Mouse (Mus musculus) forebrain, embryonic 16.5 days (tissue): ENCODE measurements around the gene Noc2l. TPM values are rescaled to one million over a fixed set of nuclear protein-coding genes. Genes with fewer than 3 reads are reported as not detected.

Experiments
- ATAC-seq: fragments of 200-750 bp; cut with Nextera tagmentation; 2 replicates; pipeline ENCODE4 v1.8.0; 2017; ENCODE audit warnings: mild to moderate bottlenecking, moderate library complexity
- H3K27ac ChIP-seq: fragments of 300-500 bp; sonication (generic); 2 replicates; pipeline ENCODE4 v1.5.1; 2014; ENCODE audit warnings: low read length, control low read depth
- H3K27me3 ChIP-seq: fragments of 300-500 bp; sonication (generic); replicated peaks from 2 replicates; pipeline ENCODE4 v1.6.1; 2014; ENCODE audit warnings: low read length; ENCODE audit not compliant: control insufficient read depth, insufficient read depth
- H3K36me3 ChIP-seq: fragments of 300-500 bp; sonication (generic); 2 replicates; pipeline ENCODE4 v1.6.1; 2014; ENCODE audit not compliant: control insufficient read depth, insufficient read depth
- H3K4me1 ChIP-seq: fragments of 300-500 bp; sonication (generic); replicated peaks from 2 replicates; pipeline ENCODE4 v1.6.1; 2014; ENCODE audit warnings: low read length; ENCODE audit not compliant: control insufficient read depth, insufficient read depth
- H3K4me2 ChIP-seq: fragments of 300-500 bp; sonication (generic); 2 replicates; pipeline ENCODE4 v1.6.1; 2014; ENCODE audit warnings: mild to moderate bottlenecking, low read length, control low read depth
- H3K4me3 ChIP-seq: fragments of 300-500 bp; sonication (generic); replicated peaks from 2 replicates; pipeline ENCODE4 v1.5.1; 2014; ENCODE audit warnings: mild to moderate bottlenecking, low read length, control low read depth
- H3K9ac ChIP-seq: fragments of 300-500 bp; sonication (generic); replicated peaks from 2 replicates; pipeline ENCODE4 v1.6.1; 2014; ENCODE audit warnings: low read depth, low read length, control low read depth
- H3K9me3 ChIP-seq: fragments of 300-500 bp; sonication (generic); 2 replicates; pipeline ENCODE4 v1.6.1; 2016; ENCODE audit warnings: low read length; ENCODE audit not compliant: control insufficient read depth
- WGBS: fragments of 180-500 bp; shearing (Covaris S2); extraction: QIAGEN DNeasy Blood & Tissue Kit; methylation state at CpG from one replicate; pipeline ENCODE4 v1.1.7; 2014; 5-methylcytosine and 5-hydroxymethylcytosine counted together
- polyA plus RNA-seq: library from polyadenylated mRNA; unstranded; fragments of >200 nt; fragmentation: Nextera tagmentation; extraction: Ambion mirVana; gene quantifications from 2 replicates; pipeline ENCODE4 v1.2.1, GENCODE M21; 2015

Noc2l gene
- polyA plus RNA-seq, 1 experiment from 2014 or later, result 61.4 TPM

DNA sequence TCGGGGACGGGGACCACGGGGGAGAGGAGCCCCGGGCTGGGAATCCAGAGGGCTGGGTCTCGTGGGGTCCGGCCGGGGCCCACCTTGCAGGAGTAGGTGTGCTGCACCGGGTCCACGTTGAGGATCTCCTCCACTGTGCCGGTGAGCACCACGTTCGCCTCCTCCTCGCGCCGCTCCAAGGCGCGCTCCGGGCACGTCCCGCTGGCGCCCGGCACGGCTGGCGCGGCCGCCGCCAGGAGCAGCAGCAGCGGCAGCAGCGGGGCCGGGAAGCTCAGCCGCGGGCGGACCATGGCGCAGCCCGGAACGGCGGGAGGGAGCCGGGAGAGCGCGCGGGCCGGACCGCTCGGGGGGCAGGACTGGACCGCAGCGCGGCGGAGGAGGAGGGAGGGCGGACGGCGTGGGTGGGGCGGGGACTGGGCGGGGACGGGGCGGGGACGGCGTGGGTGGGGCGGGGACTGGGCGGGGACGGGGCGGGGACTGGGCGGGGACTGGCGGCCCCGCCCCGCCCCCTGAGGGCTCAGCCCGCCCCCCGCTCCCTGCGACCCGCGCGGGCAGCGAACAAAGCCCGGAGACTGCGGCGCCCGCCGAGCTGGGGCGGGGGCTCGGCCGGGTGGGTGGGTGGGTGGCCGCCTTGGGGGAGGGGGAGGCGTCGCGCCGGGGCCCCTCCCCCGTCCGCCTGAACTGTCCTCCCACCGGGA, 38.5 kb upstream of the Noc2l start, which contains the start of gene Agrn:
TSS of gene Agrn (minus strand) at position 358 of the 698 bp plus-strand sequence.
- peak within 1 kb of the TSS; percentile 96 for H3K27ac ChIP-seq
- ATAC-seq, result peak; percentile 74
- H3K4me3 ChIP-seq, result peak within 1 kb of the TSS; percentile 87
- peaks cover 36% of the 10 kb centered on the region for H3K4me1 ChIP-seq
- peak within 1 kb of the TSS; percentile 85 for H3K4me2 ChIP-seq
- H3K9me3 ChIP-seq, result no peaks in the 10 kb centered on the region
- H3K27me3 ChIP-seq, result no peaks in the 10 kb centered on the region
- H3K36me3 ChIP-seq, result no peaks in the 10 kb centered on the region
- H3K9ac ChIP-seq, result peak within 1 kb of the TSS; percentile 88
- WGBS, result under 1% methylated on average over 17 of the region's 88 CpGs

DNA sequence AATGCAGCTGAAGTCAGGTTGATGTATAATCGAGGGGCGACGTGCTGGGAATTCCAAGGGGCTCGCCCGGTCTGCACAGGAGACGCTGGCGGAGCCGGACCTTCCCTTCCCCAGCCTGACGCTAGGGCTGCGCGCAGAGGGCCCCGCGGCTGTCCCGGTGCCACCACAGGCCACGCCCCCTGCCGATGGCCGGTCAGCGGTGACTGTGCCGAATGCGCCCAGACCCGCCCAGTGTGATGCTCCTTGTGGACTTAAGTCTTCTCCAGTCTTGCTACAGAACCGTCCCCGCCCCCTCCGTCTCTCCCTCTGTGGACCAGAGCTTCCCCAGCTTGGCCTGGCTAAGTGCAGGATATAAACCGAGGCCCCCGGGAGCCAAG, 38.0 kb upstream of the Noc2l start:
- H3K4me1 ChIP-seq, result peaks cover 37% of the 10 kb centered on the region
- ATAC-seq, result peak; percentile 89
- WGBS, result under 1% methylated on average over 26 of the region's 26 CpGs

DNA sequence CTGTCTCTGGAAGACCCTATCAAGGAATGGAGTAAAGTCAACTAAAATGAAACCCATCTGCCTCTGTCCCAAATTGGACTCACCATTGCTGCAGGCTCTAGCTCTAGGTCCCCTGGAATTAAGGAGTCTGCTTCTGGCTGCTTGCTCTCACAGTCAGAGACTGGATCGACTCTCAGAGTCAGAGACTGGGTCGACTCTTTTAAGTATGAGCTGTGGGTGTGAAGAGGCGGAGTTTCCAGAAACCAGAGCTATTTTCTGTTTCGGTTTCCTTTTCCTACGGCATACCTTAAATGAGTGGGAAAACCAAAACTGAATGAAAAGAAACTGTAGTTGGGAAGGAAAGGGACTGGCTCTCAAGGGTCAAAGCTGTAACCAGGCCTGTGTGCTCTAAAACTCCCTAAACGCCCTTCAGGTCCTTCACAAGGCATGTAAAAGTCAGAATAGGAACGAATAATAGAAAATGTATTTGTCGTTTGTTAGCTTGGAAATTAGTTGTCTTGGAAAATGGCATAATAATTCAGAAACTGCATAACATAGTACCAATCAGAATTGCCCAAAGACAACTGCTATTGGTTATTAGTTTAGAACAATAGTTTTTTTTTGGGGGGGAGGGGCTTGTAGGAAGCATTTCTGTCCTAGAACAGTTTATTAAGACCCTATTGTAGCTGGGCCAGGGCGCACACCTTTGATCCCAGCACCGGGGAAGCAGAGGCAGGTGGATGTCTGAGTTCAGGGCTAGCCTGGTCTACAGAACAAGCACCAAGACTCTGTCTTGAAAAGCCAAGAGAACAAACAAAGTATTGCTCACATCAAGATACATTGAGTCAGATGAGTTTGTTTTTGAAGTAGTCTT, 35.0 kb upstream of the Noc2l start, which contains the start of gene Isg15:
TSS of gene Isg15 (minus strand) at position 196 of the 853 bp plus-strand sequence.
- Histone ChIP-seq H3K36me3 (no peaks in the 10 kb centered on the region), H3K9me3 (no peaks in the 10 kb centered on the region), H3K4me3 (no peak within 1 kb of the TSS), H3K4me1 (peaks cover 30% of the 10 kb centered on the region), H3K9ac (no peak within 1 kb of the TSS), H3K27ac (no peak within 1 kb of the TSS), H3K4me2 (no peak within 1 kb of the TSS), H3K27me3 (no peaks in the 10 kb centered on the region)
- no peak for ATAC-seq
- 65% methylated on average over 10 of the region's 10 CpGs for WGBS

More for the DNA sequence above, 38.0 kb upstream of the Noc2l start:
- peak overlapping the region; percentile 87 for H3K4me3 ChIP-seq
- H3K27me3 ChIP-seq, result no peaks in the 10 kb centered on the region
- peak overlapping the region; percentile 68 for H3K4me2 ChIP-seq
- H3K36me3 ChIP-seq, result no peaks in the 10 kb centered on the region
- no peaks in the 10 kb centered on the region for H3K9me3 ChIP-seq
- H3K9ac ChIP-seq, result peak overlapping the region; percentile 88
- peak overlapping the region; percentile 96 for H3K27ac ChIP-seq

DNA sequence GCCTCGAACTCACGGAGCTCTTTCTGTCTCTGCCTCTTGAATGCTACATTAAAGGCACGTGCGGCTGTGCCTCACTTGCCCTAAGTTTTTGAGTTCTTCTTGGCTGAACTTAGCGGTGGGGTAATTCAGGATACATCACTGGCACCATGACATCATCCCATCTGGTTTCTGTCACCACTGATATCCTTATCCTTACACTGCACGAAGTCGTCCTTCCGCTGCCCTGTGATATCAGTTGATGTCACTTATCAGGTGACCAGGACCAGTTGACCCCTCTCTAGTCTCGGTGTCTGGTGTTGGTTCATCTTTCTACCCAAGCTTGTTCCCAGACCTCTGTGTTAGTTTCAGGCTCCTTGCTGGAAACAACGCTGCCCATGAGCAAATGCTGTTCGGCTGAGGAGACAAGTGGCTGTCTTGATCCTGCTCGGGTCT, 33.3 kb upstream of the Noc2l start:
- H3K9me3 ChIP-seq, result no peaks in the 10 kb centered on the region
- ATAC-seq, result no peak
- no peaks in the 10 kb centered on the region for H3K27me3 ChIP-seq
- no peak overlapping the region for H3K9ac ChIP-seq
- peak overlapping the region; percentile 90 for H3K4me2 ChIP-seq
- H3K36me3 ChIP-seq, result no peaks in the 10 kb centered on the region
- H3K4me1 ChIP-seq, result peaks cover 23% of the 10 kb centered on the region
- 42% methylated on average over 12 of the region's 12 CpGs for WGBS
- peak overlapping the region; percentile 60; the same call in 1 of the 2 replicates for H3K4me3 ChIP-seq
- no peak overlapping the region for H3K27ac ChIP-seq

DNA sequence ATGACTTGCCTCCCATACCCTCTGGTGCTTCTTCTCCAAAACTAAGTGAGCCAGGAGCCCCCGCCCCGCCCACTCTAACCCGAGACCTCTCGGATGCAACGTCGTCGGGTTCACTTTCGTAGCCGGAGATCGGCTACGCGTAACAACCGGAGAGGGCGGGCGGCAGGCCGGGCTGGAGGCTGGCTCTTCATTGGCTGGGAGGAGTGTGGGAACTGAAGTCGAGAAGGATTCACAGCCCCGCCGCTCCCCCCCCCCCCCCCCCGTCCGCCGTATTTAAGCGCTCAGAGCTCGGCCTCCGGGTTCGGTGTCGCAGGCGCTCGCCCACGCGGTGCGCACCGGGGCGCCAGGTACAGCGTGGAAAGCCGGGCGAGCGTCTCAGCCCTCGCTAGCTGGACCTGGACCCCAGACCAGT, 32.8 kb upstream of the Noc2l start, which contains the start of gene AW011738:
TSS of gene AW011738 (plus strand) at position 304 of the 412 bp plus-strand sequence.
- ATAC-seq, result peak; percentile 83
- Histone ChIP-seq H3K36me3 (no peaks in the 10 kb centered on the region), H3K4me2 (peak within 1 kb of the TSS; percentile 90), H3K27me3 (no peaks in the 10 kb centered on the region), H3K9me3 (no peaks in the 10 kb centered on the region), H3K9ac (peak within 1 kb of the TSS; percentile 64), H3K4me3 (peak within 1 kb of the TSS; percentile 60), H3K27ac (0 out of 2 replicates have a peak within 1 kb of the TSS, but pooled peaks have one; percentile 8), H3K4me1 (peaks cover 22% of the 10 kb centered on the region)
- WGBS, result 0% methylated on average over 25 of the region's 39 CpGs

DNA sequence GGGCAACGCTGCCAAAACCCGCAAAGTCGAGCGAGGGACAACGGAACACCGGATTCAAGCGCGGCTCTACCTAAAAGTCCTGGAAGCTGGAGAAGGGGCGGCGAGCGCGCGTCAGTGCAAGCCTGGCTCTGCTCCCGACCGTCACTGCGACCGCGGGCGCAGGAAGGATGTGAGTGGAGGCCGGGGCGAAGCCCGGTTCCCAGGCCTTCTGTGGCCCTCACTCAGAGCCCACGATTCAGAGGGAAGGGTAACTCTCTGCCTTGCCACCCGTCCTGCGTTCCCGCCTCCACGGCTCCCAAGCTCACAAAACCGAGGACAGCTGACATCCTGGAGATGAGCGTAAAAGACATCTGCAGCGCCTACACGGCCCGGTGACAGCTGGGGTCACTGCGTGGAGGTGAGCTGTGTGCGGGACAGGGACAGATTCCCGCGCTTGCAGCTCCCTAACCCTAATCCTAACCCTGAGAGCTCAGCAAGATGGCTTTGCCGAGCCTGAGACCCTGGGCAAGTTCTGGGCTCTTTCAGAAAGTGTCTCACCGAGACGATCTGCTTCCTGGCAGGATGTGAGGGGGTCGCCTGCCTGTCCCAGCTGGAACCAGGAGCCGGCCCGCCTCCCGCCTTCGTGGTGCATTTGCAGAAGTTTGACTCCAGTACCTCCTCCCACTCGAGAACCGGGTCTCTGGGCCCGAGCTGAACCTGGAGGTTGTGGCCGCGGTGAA, 32.2 kb upstream of the Noc2l start:
- Histone ChIP-seq H3K9me3 (no peaks in the 10 kb centered on the region), H3K4me1 (peaks cover 21% of the 10 kb centered on the region), H3K27ac (0 out of 2 replicates have a peak overlapping the region, but pooled peaks have one; percentile 8), H3K9ac (peak overlapping the region; percentile 64), H3K36me3 (no peaks in the 10 kb centered on the region), H3K4me2 (peak overlapping the region; percentile 90), H3K4me3 (peak overlapping the region; percentile 60), H3K27me3 (no peaks in the 10 kb centered on the region)
- ATAC-seq, result peak; percentile 53
- under 1% methylated on average over 49 of the region's 49 CpGs for WGBS

DNA sequence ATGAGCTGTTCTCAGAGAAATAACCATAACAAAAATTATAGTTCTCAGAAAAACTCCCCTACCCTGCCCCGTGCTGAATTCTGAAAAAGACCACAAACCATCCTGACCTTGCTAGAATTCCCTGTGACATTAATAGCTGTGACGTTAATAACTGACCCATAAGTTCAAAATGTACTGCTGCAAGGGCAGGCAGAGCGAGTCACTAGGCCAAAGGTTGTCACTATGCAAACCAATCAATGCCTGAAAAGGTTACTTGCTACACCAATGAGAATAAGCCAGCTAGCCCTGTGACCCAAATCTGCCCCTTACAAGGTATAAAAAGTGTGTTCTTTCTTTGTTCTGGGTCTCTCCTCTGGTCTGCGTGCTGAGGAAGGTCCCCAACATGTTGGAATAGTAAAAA, 26.9 kb upstream of the Noc2l start:
- no peak overlapping the region for H3K4me2 ChIP-seq
- H3K9me3 ChIP-seq, result no peaks in the 10 kb centered on the region
- no peaks in the 10 kb centered on the region for H3K27me3 ChIP-seq
- no peak overlapping the region for H3K9ac ChIP-seq
- no peak overlapping the region for H3K4me3 ChIP-seq
- H3K4me1 ChIP-seq, result peaks cover 8% of the 10 kb centered on the region
- H3K27ac ChIP-seq, result no peak overlapping the region
- ATAC-seq, result no peak
- H3K36me3 ChIP-seq, result no peaks in the 10 kb centered on the region
- 93% methylated on average over 4 of the region's 4 CpGs for WGBS

DNA sequence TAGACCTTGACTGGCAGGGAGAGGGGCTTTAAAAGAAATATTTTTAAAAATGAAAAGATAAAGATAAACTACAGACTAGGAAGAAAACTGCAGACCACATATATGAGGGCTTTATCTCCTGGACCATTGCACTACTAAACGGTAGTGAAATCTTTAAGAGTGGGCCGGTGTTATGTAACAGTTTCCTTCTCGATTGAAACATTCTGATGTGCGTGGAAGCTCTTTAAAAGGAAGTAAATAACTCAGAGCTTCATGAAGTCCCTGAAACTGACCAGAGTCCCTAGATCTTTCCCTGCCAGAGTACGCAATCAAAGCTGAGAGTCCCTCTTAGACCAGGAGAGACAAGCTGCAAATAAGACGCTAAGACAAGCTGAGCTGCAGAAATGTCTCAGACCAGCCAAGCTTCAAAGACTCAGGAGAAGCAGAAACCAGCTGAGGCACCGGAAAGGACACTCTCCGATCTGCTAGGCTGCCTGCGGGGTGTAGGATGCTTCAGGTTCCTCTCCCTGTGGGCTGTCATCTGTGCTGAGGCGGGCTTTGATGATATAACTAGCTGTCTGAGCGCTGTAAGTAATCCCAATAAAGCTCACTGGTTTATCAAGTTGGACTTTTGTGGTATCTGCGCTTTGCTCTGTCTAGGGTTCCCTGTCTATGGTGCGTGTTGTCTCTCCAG, 25.7 kb upstream of the Noc2l start:
- 85% methylated on average over 13 of the region's 13 CpGs for WGBS
- no peaks in the 10 kb centered on the region for H3K27me3 ChIP-seq

More for the DNA sequence above, 25.7 kb upstream of the Noc2l start:
- H3K9me3 ChIP-seq, result no peaks in the 10 kb centered on the region
- H3K36me3 ChIP-seq, result no peaks in the 10 kb centered on the region
- no peak overlapping the region for H3K9ac ChIP-seq
- peaks cover 2% of the 10 kb centered on the region; the same call in 1 of the 2 replicates for H3K4me1 ChIP-seq
- no peak overlapping the region for H3K27ac ChIP-seq
- H3K4me3 ChIP-seq, result no peak overlapping the region
- no peak for ATAC-seq
- no peak overlapping the region for H3K4me2 ChIP-seq
